Mouse (Mus musculus): ENCODE results near the gene Dlg5. TPM values are rescaled to one million over a fixed set of nuclear protein-coding genes. Genes with fewer than 3 reads are reported as not detected.

Gene Dlg5
- total RNA-seq (2021): 1 to 10 TPM; 7.9 to 9.2 TPM

GRCm38 (mm10) chr14:24245177-24246081 is at the start of gene Dlg5:
Dlg5 (minus strand) TSS chr14:24245920.
- peak; percentile 58 to 78 for DNase-seq
- intact Hi-C loops (cut with DNase I): loop anchor here (1.0 to 5.0 kb wide), 2 partner anchors 48 to 63 kb away; no protein-coding TSS in a partner anchor

DNA sequence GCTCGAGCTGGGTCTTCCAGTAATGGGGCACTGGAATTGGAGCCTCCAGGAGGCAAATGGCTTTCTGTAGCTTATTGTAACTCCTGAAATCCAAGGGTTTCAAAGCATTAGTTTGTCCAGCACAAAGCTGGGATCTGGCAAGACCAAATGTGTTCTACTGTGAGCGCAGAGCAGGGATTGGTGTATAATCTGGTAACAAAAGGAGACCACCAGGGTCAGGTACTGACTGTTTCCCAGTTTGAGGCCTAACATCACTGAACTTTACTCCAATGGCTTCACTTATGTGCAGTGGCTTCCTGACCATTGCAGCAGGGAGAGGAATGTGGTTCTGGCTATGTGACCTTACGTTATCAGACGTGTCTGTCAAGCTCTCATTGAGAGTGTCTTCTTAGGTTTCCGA is 47.9 kb upstream of the Dlg5 start:
- no peak for DNase-seq
- intact Hi-C loops (cut with DNase I): no loop called here

- DNase-seq: no peak
- intact Hi-C loops (cut with DNase I): no loop called here
Observed at GRCm38 (mm10) chr14:24292914-24293313, 47.2 kb upstream of the Dlg5 start, which contains the start of gene E330034G19Rik. E330034G19Rik (plus strand) TSS chr14:24293214.

GRCm38 (mm10) chr14:24290726-24291125 is 45.0 kb upstream of the Dlg5 start:
- intact Hi-C loops (cut with DNase I): no loop called here
- no peak for DNase-seq

DNA sequence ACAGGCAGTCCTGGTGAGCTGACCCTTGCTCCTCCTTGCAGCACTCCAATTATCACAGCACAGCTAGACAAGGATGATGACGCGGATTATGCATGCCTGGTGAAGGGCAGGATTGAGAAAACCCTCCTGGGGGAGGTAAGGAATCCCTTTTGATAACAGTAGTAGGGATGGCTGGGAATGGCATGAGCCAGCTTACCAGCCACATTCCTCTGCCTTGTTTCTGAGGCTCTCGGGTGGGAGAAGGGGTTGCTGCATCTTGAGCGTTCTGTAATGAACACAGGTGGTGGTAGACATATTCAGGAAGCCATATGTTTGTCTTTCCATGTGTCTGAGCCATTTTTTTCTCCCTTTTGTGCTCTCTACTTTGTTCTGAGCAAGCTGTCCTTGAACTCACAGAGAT is 40.4 kb upstream of the Dlg5 start:
- DNase-seq: no peak

GRCm38 (mm10) chr14:24282276-24282675 is 36.6 kb upstream of the Dlg5 start:
- DNase-seq: no peak
- intact Hi-C loops (cut with DNase I): loop anchor here (2.0 kb wide), 1 partner anchor 173 kb away; no protein-coding TSS in a partner anchor

More for the DNA sequence above, 40.4 kb upstream of the Dlg5 start:
- intact Hi-C loops (cut with DNase I): no loop called here

GRCm38 (mm10) chr14:24281278-24281677 is 35.6 kb upstream of the Dlg5 start:
- no peak for DNase-seq
- intact Hi-C loops (cut with DNase I): no loop called here

GRCm38 (mm10) chr14:24275534-24275933 is 29.8 kb upstream of the Dlg5 start:
- DNase-seq: no peak
- intact Hi-C loops (cut with DNase I): loop anchor here (1.0 to 10.0 kb wide), 2 partner anchors 208 to 481 kb away; no protein-coding TSS in a partner anchor

DNA sequence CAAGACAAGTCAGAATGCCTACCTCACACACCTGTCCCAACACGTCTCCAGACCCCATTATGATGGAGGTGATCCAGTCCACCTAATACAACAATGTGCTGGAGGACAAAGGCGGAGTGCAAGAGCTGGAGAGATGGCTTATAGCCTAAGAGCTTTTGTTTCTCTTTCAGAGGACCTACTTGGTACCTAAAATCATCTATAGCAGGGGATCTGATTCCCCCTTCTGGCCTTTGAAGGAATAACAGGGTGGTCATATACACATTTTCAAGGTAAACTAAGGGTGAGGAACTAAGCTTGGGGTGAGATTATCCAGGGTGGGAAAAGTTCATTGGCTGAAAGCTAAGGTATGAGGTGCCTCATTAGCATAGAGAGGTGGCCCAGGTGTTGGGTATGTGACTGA is 27.9 kb upstream of the Dlg5 start:
- intact Hi-C loops (cut with DNase I): loop anchor here (1.0 to 10.0 kb wide), 3 partner anchors 91 to 696 kb away; no protein-coding TSS in a partner anchor
- DNase-seq: no peak

DNA sequence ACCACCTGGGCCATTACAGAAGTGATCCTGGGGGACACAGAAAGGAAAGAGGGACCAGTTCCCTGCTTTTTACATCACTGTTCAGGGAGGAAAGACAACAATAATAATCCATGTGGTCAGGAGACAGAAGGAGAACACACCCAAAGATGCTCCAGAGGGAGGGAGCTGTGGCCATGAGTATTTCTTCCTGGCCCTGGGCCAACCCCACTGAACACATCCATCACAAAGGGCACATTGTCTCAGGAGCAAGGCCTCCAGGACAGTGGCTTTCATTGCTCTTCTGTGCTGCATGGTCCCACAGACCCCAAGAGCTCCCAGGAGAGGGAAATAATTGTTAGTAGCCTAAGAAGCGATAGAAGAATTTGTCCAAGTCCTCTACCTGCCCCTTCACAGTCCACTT is 23.9 kb upstream of the Dlg5 start:
- DNase-seq: no peak
- intact Hi-C loops (cut with DNase I): no loop called here

DNA sequence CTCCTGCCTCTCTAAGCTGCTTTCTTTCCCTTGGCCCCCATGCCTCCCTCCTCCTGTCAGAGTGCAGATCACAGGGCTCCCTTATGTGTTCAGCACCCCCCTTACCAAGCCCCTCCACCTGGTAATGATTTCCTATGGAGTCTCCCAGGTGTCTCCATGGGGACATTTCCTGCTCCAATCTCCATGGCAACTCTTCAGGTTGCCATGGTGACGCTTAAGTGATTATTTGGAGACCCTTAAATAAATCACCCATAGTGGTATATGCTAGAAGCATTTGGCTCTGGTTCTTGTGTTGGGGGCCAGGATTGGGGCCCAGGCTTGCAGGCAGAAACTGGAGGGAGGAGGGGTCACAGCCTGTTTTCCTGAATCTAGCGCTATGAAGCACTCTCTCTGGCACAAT is 17.2 kb upstream of the Dlg5 start:
- intact Hi-C loops (cut with DNase I): no loop called here
- DNase-seq: no peak

GRCm38 (mm10) chr14:24262382-24262781 is 16.7 kb upstream of the Dlg5 start:
- no peak for DNase-seq
- intact Hi-C loops (cut with DNase I): no loop called here

GRCm38 (mm10) chr14:24260391-24260790 is 14.7 kb upstream of the Dlg5 start:
- intact Hi-C loops (cut with DNase I): no loop called here
- DNase-seq: no peak

GRCm38 (mm10) chr14:24255956-24256355 is 10.2 kb upstream of the Dlg5 start:
- intact Hi-C loops (cut with DNase I): no loop called here
- no peak for DNase-seq

- DNase-seq: no peak
- intact Hi-C loops (cut with DNase I): no loop called here
Observed at GRCm38 (mm10) chr14:24253611-24254202, 8.0 kb upstream of the Dlg5 start.

GRCm38 (mm10) chr14:24251326-24251725 is 5.6 kb upstream of the Dlg5 start:
- DNase-seq: no peak
- intact Hi-C loops (cut with DNase I): no loop called here

GRCm38 (mm10) chr14:24249926-24250325 is 4.2 kb upstream of the Dlg5 start:
- no peak for DNase-seq
- intact Hi-C loops (cut with DNase I): loop anchor here (5.0 kb wide), 1 partner anchor 53 kb away; no protein-coding TSS in a partner anchor

- intact Hi-C loops (cut with DNase I): loop anchor here (1.0 to 5.0 kb wide), 2 partner anchors 47 to 62 kb away; no protein-coding TSS in a partner anchor
- peak; percentile 18 to 22 for DNase-seq
Observed at GRCm38 (mm10) chr14:24244330-24245176, 1.2 kb downstream of the Dlg5 start.

GRCm38 (mm10) chr14:24242016-24242415 is 3.7 kb downstream of the Dlg5 start:
- DNase-seq: no peak
- intact Hi-C loops (cut with DNase I): no loop called here

- no peak for DNase-seq
- intact Hi-C loops (cut with DNase I): no loop called here
Observed at GRCm38 (mm10) chr14:24240831-24241230, 4.9 kb downstream of the Dlg5 start.

DNA sequence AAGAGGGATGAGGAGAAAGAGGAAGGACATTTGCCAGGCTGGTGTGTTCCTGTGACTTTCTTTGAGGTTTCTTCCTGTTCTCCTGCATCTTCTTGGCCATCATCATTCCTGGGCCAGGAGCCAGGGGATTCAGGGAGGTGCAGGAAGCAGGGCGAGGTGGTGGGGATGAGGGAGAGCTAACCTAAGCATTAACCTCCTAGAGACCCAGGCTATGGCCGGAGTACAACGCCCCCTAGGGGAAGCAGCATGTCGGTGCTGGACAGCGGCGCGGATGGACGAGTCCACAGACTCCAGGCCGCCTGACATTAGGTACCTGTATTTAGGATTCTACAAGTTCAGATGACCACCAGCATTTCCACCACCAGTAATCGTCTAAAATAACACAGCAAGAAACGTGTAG is 6.1 kb downstream of the Dlg5 start:
- DNase-seq: no peak
- intact Hi-C loops (cut with DNase I): no loop called here
